Mouse (Mus musculus) limb, embryonic 14.5 days (tissue): Measurements from ENCODE around the gene Eif6. TPM values are rescaled to one million over a fixed set of nuclear protein-coding genes. Genes with fewer than 3 reads are reported as not detected.
A peak's percentile ranks its signal among the peaks of the same experiment; 100 is the strongest.

Experiments used
- ATAC-seq: fragments of 200-750 bp; cut with Nextera tagmentation; 2 replicates; pipeline ENCODE4 v1.8.0; 2017; ENCODE audit warnings: low read depth, moderate number of reproducible peaks, moderate TSS enrichment; ENCODE audit not compliant: low FRiP score
- DNase-seq: peaks from one replicate; pipeline ENCODE4 v3.0.0-alpha.2; 2015; ENCODE audit warnings: low spot score
- H3K27ac ChIP-seq: fragments of 300-500 bp; sonication (generic); replicated peaks from 2 replicates; pipeline ENCODE4 v1.5.1; 2014; ENCODE audit warnings: low read depth, mild to moderate bottlenecking, low read length, moderate library complexity, mixed read lengths
- H3K27me3 ChIP-seq: fragments of 300-500 bp; sonication (generic); 2 replicates; pipeline ENCODE4 v1.6.1; 2014; ENCODE audit warnings: low read length, mixed read lengths; ENCODE audit not compliant: control insufficient read depth, insufficient read depth
- H3K36me3 ChIP-seq: fragments of 300-500 bp; sonication (generic); 2 replicates; pipeline ENCODE4 v1.6.1; 2014; ENCODE audit warnings: mild to moderate bottlenecking, low read length, moderate library complexity, mixed read lengths; ENCODE audit not compliant: control insufficient read depth, insufficient read depth
- H3K4me1 ChIP-seq: fragments of 300-500 bp; sonication (generic); 2 replicates; pipeline ENCODE4 v1.6.1; 2014; ENCODE audit warnings: antibody characterized with exemption, low read length, mixed read lengths; ENCODE audit not compliant: control insufficient read depth, insufficient read depth
- H3K4me2 ChIP-seq: fragments of 300-500 bp; sonication (generic); replicated peaks from 2 replicates; pipeline ENCODE4 v1.6.1; 2014; ENCODE audit warnings: low read depth, mild to moderate bottlenecking, low read length, moderate library complexity; ENCODE audit not compliant: severe bottlenecking
- H3K4me3 ChIP-seq: fragments of 300-500 bp; sonication (generic); replicated peaks from 2 replicates; pipeline ENCODE4 v1.5.1; 2014; ENCODE audit warnings: low read length
- H3K9ac ChIP-seq: fragments of 300-500 bp; sonication (generic); 2 replicates; pipeline ENCODE4 v1.6.1; 2014; ENCODE audit warnings: mild to moderate bottlenecking, low read depth, low read length, moderate library complexity; ENCODE audit not compliant: severe bottlenecking
- H3K9me3 ChIP-seq: fragments of 300-500 bp; sonication (generic); 2 replicates; pipeline ENCODE4 v1.6.1; 2016; ENCODE audit warnings: low read length; ENCODE audit not compliant: control insufficient read depth
- POLR2A ChIP-seq: fragments of 200-500 bp; IDR thresholded peaks from 2 replicates; pipeline ENCODE4 v1.8.0; 2012; ENCODE audit warnings: inconsistent platforms, mild to moderate bottlenecking, moderate library complexity, borderline replicate concordance; ENCODE audit not compliant: insufficient read depth, insufficient read length; ENCODE audit errors: extremely low read depth
- WGBS: fragments of 180-500 bp; shearing (Covaris S2); extraction: QIAGEN DNeasy Blood & Tissue Kit; methylation state at CpG from one replicate; pipeline ENCODE4 v1.1.7; 2014; 5-methylcytosine and 5-hydroxymethylcytosine counted together
- polyA plus RNA-seq, 2 experiments: library from polyadenylated mRNA; depleted of rRNA in 1 of 2; stranded (reverse) in 1 of 2; unstranded in 1 of 2; fragments of >200 nt; fragmentation: Nextera tagmentation in 1 of 2; extraction: Ambion mirVana in 1 of 2; gene quantifications; 2 replicates each; pipeline versions ENCODE4 v1.2.1 to v1.2.3; 2012 to 2014

Gene Eif6
- polyA plus RNA-seq, 2 experiments = 95.8 to 174 TPM

- H3K27me3 ChIP-seq = no peaks in the 10 kb centered on the region
- peaks cover 49% of the 10 kb centered on the region for H3K36me3 ChIP-seq
- DNase-seq (no peak), ATAC-seq (no peak)
- peaks cover 6% of the 10 kb centered on the region; the same call in 1 of the 2 replicates for H3K4me1 ChIP-seq
- TF ChIP-seq POLR2A = no peak
- no peaks in the 10 kb centered on the region for H3K9me3 ChIP-seq
- no peak overlapping the region for H3K9ac ChIP-seq
- 62% methylated on average over 5 of the region's 5 CpGs for WGBS
- no peak overlapping the region for H3K4me2 ChIP-seq
- no peak overlapping the region for H3K27ac ChIP-seq
- no peak overlapping the region for H3K4me3 ChIP-seq
These were observed 25.8 kb upstream of the Eif6 start for GRCm38 (mm10) chr2:155852536-155852935.

- no peak for TF ChIP-seq POLR2A
- Histone ChIP-seq H3K27ac (no peak overlapping the region), H3K27me3 (no peaks in the 10 kb centered on the region), H3K9ac (no peak overlapping the region), H3K9me3 (no peaks in the 10 kb centered on the region), H3K4me2 (no peak overlapping the region), H3K36me3 (peaks cover 51% of the 10 kb centered on the region), H3K4me3 (no peak overlapping the region), H3K4me1 (peaks cover 11% of the 10 kb centered on the region; the same call in 1 of the 2 replicates)
- WGBS = 76% methylated on average over 7 of the region's 7 CpGs
- ATAC-seq (no peak), DNase-seq (no peak)
These were observed 23.4 kb upstream of the Eif6 start for GRCm38 (mm10) chr2:155850120-155850519.

- Histone ChIP-seq H3K4me1 (peaks cover 11% of the 10 kb centered on the region; the same call in 1 of the 2 replicates), H3K4me3 (no peak overlapping the region), H3K9ac (no peak overlapping the region), H3K36me3 (peaks cover 51% of the 10 kb centered on the region), H3K27ac (no peak overlapping the region), H3K4me2 (no peak overlapping the region), H3K27me3 (no peaks in the 10 kb centered on the region), H3K9me3 (no peaks in the 10 kb centered on the region)
- 54% methylated on average over 7 of the region's 7 CpGs for whole genome bisulfite sequencing
- no peak for TF ChIP-seq POLR2A
- DNase-seq (no peak), ATAC-seq (no peak)
These were observed 22.7 kb upstream of the Eif6 start for GRCm38 (mm10) chr2:155849464-155849863.

GRCm38 (mm10) chr2:155848291-155848690 lies 21.6 kb upstream of the Eif6 start:
- peak overlapping the region; percentile 43; the same call in 1 of the 2 replicates for H3K27ac ChIP-seq
- H3K36me3 ChIP-seq = peaks cover 48% of the 10 kb centered on the region
- peaks cover 11% of the 10 kb centered on the region; the same call in 1 of the 2 replicates for H3K4me1 ChIP-seq
- H3K4me3 ChIP-seq = no peak overlapping the region
- no peaks in the 10 kb centered on the region for H3K27me3 ChIP-seq
- 26% methylated on average over 6 of the region's 6 CpGs for WGBS
- H3K9ac ChIP-seq = no peak overlapping the region
- ATAC-seq (no peak), DNase-seq (peak; percentile 81)
- TF ChIP-seq POLR2A = no peak
- H3K4me2 ChIP-seq = no peak overlapping the region
- no peaks in the 10 kb centered on the region for H3K9me3 ChIP-seq

GRCm38 (mm10) chr2:155846930-155847329 lies 20.2 kb upstream of the Eif6 start:
- H3K27ac ChIP-seq = 0 out of 2 replicates have a peak overlapping the region, but pooled peaks have one; percentile 38
- H3K9me3 ChIP-seq = no peaks in the 10 kb centered on the region
- 50% methylated on average over 8 of the region's 8 CpGs for WGBS

More at GRCm38 (mm10) chr2:155846930-155847329, 20.2 kb upstream of the Eif6 start:
- no peak overlapping the region for H3K4me2 ChIP-seq
- no peaks in the 10 kb centered on the region for H3K27me3 ChIP-seq
- H3K4me3 ChIP-seq = no peak overlapping the region
- no peak overlapping the region for H3K9ac ChIP-seq
- peaks cover 48% of the 10 kb centered on the region for H3K36me3 ChIP-seq
- ATAC-seq (peak; percentile 41), DNase-seq (peak; percentile 26)
- peaks cover 11% of the 10 kb centered on the region; the same call in 1 of the 2 replicates for H3K4me1 ChIP-seq
- no peak for TF ChIP-seq POLR2A
